Mouse (Mus musculus): ENCODE data around the gene P2ry10.
"Not testable (repeated sequence)": the region's sequence is repeated elsewhere in the genome, so short reads cannot be mapped to it uniquely, and the experiment has no call there.

Gene P2ry10

DNA sequence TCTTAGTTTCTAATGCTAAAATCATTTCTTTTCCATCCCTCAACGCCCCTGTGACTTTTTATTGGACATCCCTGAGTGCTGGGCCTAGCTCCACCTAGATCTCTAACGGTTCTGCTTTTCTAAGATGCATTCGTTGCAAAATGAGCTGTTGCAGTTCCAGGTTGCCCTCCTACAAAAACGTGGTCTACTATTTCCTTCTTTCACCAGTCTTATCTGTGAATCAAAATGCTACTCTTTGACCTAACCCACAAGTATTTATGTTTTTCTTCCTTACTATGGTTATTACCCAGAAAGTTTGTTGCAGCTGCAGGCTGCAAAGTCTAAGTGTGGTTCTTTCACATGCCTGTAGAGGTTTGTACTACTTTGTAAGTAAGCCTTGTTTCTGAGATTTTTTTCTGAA lies at the start of gene P2ry10:
P2ry10 (plus strand) TSS at position 316 of the 400 bp plus-strand sequence.
- DNase-seq (ENCODE audit: low read depth, low spot score): no peak

DNA sequence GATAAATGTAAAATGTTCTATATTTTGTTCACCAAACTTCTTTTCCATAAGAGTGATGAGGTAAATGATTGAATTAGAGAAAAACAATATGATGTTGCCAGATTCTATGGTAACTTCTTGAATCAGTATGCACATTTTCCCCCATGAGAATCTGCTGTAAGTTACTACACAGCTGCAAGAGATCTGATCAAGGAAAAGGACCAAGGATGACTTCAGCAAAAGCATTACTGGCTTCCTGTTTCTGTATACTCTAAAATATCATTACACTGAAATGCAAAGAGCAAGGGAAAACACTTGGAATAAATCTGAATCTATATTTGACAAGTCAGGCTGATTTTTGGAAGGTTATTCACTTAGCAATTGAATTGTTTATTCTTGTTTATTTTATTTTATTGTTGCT lies 49.1 kb upstream of the P2ry10 start:
- no peak for DNase-seq (ENCODE audit: low read depth, low spot score)

DNA sequence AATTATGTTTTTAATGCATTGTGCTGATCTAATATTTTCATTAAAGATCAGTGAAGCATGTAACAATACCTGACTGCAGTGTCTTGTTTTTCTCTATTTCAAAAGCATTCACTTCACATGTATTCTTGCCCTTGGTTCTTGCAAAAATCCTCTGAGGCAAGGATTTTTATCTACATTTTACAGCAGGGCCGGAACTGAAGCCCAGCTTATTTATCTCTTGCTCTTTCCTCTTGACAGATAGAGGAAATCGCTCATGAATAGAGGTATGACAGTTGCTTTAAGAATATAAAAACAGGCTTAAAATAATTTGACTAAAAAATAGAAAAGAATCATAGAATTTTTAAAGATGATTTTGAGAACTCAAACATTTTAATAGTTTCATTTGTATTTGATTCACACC lies 48.7 kb upstream of the P2ry10 start:
- no peak for DNase-seq (ENCODE audit: low read depth, low spot score)

GRCm38 (mm10) chrX:107042367-107042766 lies 45.9 kb upstream of the P2ry10 start:
- DNase-seq (ENCODE audit: low read depth, low spot score): no peak

GRCm38 (mm10) chrX:107083407-107083806 lies 4.9 kb upstream of the P2ry10 start:
- DNase-seq (ENCODE audit: low read depth, low spot score): not testable (repeated sequence)

DNA sequence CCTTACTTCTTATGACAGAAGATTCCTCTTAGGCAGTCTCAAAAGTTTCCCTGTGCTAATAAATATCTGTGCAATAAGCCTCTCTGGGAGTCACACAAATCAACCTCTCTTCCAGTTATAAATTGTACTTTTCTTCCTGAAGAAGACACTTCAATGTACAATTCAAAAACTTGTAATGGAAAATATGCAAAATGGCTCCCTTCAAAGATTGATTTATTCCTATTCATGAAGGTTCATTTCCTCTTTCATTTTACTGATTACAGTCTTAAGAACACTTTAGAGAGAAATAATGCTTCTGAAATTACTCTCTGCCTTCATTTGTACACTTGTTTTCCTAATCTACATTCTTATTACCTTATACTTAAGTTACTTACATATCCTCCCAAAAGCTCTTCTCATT lies 4.0 kb upstream of the P2ry10 start:
- DNase-seq (ENCODE audit: low read depth, low spot score): no peak

- no peak for DNase-seq (ENCODE audit: low read depth, low spot score)
Observed at GRCm38 (mm10) chrX:107089131-107089530, 839 bp downstream of the P2ry10 start.

- no peak for DNase-seq (ENCODE audit: low read depth, low spot score)
Observed at GRCm38 (mm10) chrX:107089930-107090329, 1.6 kb downstream of the P2ry10 start.

DNA sequence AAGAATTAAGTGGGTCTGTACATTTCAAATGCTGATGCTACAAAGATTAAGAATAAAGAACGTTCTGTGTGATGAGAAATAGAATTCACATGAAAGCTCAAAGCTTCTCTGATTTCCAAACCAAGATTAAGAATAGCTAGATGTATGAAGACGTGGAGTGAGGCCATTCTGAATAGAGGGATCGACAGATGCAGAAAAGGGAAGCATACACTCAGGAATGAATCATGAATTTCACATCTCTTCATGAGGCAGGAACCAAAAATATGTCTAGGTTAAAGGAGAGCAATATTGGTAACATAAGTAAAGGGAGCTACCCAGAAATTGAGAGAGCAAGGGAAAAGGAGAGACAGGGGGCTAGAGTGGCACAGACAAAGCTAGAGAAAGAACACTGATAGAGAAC lies 7.3 kb downstream of the P2ry10 start:
- DNase-seq (ENCODE audit: low read depth, low spot score): no peak

GRCm38 (mm10) chrX:107116333-107116732 lies 28.0 kb downstream of the P2ry10 start:
- DNase-seq (ENCODE audit: low read depth, low spot score): no peak

DNA sequence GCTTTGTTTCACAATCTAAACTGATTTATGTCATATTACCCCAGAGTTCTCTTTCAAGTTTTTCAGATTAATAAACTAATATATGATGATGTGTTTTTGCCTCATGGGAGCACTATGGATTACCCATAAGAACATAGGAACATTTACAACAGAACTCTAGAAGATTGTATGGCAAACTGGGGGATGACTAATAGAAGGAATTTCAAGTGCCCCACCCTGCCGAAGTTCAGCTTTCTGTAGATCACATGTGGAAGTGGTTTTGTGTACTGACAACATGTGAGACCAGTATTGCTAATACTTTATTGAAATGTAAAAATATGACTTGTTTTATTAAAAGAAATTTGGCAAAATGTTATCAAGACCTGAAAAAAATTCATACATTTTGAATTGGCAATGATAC lies 28.7 kb downstream of the P2ry10 start:
- DNase-seq (ENCODE audit: low read depth, low spot score): no peak

GRCm38 (mm10) chrX:107143184-107143583 lies 54.9 kb downstream of the P2ry10 start:
- DNase-seq (ENCODE audit: low read depth, low spot score): no peak

- no peak for DNase-seq (ENCODE audit: low read depth, low spot score)
Observed at GRCm38 (mm10) chrX:107143930-107144329, 55.6 kb downstream of the P2ry10 start.

DNA sequence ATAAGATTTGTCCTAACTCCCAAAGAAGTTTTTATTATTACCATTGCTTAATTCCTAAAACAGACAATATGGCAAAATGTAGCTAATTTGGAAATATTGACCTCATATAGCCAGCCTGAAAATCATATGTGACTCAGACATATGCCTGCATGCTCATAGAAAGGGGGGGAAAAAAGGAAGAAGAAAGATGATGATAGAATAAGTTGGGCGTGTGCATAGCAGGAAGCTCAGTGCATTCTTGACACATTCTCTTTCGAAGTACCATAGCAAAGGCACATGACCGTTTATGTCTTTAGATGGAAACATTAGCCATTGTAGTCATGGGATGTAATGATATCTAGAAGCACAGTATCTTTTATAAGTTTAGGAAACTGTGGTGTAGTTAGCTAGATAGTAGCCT lies 60.4 kb downstream of the P2ry10 start, which contains the start of gene P2ry10b:
P2ry10b (plus strand) TSS at position 247 of the 400 bp plus-strand sequence.
- no peak for DNase-seq (ENCODE audit: low read depth, low spot score)

- no peak for DNase-seq (ENCODE audit: low read depth, low spot score)
Observed at GRCm38 (mm10) chrX:107149391-107149993, 61.2 kb downstream of the P2ry10 start.

GRCm38 (mm10) chrX:107150027-107150426 lies 61.7 kb downstream of the P2ry10 start:
- DNase-seq (ENCODE audit: low read depth, low spot score): no peak

DNA sequence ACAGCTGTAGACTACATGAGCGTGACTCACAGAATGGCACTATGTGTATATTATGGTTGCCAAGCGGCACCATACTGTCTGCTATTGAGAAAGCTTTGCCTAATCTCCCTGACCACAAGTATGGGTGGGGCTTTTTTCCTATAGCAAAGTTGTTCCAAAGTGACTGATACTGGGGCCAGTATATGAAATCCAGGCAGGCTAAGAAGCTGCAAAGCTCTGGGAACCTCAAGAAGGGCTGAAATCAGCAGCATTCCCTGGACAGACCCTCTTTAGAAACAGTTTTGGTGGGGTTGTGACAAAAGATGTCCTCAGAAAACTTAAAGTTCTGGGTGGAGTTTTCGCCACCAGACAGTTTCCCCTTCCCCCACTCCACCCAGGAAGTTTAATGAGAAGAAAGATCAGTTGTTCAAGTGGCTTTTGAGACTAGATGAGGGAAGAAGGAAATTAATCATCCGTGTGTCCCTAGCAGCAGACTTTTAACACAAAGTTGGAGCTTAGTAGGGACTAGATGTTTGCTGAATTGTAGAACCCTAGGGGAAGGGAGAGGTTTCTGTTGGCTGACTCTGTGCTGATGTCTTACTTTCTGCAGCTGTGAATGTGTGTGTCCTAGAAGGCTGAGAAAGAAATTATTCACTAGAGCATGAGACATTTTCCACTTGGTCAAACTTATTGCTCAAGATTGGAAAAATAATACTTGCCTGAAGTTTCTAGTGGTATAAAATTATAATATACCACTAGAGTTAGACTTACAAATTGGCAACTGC lies 62.6 kb downstream of the P2ry10 start:
- no peak for DNase-seq (ENCODE audit: low read depth, low spot score)

Measured in embryo, embryonic 11.5 days (tissue).